Mouse (Mus musculus) 416B (cell line): ENCODE results near the gene Spcs2.

Source experiments
- DNase-seq: peaks from one replicate; pipeline ENCODE4 v3.0.0; 2011; ENCODE audit warnings: low read depth

Spcs2 gene

DNA sequence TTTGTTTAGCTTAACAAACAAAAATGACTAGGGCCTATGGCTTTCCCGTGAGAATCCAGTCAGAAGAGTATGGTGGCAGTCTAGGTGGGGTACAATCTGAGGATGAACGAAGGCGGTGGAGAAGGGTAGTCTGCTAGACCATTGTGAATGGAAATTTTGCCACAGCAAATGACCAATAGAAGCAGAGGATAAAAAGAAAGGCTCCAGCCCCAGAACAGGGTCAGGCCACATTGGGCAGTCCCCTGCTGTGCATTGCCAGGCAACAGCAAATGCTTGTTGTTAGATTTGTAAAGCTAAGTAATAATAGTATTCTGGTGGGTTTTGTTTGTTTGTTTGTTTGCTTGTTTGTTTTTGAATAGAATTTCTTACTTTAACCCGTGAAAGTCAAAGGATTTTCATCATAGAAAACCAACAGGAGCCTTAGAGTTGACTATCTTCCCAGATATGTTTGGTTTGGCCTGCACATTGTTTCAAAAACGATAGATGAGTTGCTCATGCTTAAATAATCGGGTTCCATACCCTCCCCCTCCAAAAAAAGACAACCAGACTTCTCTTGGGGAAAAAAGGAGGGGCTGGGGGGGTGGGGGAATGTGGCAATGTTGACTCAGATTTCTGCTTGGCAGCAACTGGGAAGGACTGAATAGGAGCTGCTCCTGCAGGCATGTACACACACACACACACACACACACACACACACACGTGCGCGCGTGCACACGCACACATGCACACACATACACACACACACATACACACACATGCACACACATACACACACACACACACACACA is 1.2 kb upstream of the Spcs2 start:
- DNase-seq, result peak; percentile 35

DNA sequence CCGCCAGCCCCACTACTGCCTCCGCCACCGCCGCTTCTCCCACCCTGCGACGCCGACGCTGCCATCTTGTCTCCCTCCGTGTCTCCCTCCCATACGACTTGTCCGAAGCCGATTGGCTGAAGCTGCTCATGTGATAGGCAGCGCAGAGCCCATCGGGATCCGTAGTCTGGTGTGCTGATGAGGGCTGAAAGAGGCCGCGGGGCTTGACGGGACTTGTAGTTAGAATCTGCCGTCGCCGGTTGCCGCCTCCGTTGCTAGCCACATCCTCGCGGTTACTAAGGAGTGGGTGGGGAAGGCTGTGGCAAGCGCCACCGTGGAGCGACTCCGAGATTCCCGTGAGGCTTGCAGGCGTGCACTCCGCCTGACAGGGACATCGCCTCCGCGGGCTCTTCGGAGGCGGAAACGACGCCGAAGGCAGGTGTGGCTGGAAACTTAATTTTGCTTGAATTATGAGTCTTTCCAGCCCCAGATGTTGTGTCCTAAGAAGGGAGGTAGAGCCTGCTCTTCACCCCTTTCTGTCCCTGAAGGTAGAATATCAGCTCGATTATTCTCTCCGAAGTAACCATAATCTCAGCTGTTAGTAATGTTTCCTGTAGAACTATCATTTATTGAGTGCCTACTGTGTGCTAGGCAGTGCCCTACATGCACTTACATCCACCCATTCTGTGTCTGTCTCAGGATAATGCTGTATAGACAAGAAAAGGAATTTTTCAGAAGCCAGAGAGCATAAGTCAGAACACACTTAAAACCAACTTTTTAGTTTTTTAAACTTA is 4.3 kb downstream of the Spcs2 start, which contains the start of gene Xrra1:
TSS of gene Xrra1 (plus strand) at position 304 of the 773 bp plus-strand sequence.
- peak; percentile 99 for DNase-seq

DNA sequence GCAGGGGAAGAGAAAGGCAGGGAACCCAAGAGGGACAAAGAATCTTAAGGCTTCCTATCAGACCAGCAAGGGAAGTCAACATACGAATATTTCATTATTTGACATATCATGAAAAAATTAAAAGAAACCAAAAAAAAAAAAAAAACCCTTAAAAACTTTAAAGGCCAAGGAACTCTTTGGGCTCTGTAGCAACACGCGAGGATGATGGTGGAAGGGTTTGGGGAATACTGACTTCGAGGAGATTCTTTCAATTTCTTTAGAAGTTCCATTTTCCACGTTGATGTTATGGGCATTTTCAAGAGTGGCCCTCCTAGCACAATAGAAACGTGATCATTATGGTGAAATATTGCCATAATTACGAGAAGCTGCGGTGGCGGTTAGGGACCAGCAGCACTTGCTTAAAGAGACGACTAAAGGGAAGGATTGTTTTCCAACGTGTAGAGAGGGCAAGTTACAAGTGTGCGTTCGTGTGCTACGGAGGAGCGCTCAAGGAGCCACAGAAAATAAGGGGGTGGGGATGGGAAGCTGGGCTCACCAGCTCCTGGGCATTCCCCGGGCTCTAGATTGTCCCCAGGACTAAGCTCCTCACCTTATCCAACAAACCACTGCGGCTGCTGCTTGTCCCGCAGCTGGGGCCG is 5.0 kb downstream of the Spcs2 start:
- DNase-seq, result no peak

DNA sequence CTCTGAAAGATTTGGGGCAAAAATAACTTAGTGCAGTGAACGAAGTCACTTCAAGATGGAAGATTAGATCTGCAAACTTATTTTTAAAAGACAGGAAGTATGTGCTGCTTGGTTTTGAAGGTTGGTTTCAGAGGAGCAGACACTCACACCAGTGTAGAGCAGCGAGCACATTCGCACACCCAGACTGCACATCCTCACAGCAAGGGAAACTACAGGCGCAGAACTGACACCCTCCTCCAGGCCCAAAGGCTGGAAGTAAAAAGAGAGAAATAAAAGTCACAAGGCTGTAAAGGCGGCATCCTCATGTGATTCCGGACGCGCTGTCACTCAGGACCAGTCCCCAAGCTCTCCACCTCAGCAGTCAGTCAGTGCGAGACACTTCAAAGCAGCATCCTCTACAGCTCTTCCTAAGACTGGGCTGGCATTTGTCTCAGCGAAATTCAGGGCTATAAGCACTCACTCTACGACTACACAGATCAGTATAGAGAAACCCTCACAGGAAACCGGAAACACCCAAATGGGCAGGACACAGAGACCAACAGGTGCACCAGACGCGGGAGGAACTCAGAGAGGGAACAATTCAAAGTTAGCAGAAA is 6.9 kb downstream of the Spcs2 start:
- peak; percentile 21 for DNase-seq

DNA sequence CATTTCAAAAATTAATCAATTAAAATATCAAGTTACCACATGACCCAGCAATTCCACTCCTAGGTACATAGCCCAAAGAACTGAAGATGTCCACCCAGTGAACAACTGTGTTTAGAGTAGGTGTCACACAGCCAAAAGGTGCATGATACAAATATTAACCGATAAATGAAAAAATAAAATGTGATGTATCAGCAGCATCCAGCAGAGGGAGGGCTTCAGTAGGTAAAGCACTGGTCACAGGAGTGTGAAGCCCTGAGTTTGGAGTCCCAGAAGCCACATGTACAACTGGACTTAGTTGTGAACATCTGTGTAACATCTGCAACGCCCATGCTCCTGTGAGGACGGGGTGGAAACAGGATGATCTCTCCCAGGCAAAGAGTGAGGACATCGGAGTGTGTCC is 9.0 kb downstream of the Spcs2 start:
- peak; percentile 20 for DNase-seq

DNA sequence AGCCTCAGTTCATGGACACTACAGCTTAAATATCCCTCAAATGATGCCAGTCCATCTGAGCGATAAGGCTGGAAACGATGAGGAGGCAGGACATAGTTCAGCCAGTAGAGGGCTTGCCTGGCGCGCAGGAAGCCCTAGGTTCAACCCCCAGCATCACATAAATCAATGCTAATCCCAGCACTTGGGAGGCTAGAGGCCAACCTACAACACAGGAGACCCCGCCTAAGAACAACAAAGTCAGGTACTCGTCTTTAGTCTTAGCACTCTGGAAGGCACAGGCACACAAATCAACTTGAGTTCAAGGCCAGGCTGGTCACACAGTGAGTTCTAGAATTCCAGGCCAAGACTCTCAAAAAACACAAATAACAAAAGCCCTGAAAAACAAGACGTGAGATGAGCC is 9.9 kb downstream of the Spcs2 start:
- DNase-seq, result no peak

DNA sequence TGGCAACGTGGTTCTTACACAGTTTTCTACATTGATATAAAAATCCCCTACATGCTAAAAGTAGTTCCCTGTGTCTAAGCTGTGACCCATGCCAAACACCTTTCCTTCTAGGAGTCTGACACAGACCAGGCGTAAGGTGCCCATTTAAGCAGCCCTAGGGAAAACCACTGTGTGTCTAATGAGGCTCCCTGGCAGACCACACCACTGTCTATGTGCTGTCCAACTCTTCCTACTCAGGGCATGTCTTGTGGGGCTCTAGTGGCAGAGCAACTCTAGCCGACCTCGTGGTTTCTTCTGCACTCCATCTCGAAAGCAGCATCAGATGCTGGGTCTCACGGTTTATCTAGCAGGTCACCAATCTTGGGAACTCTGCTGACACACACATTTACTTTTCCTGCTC is 11.6 kb downstream of the Spcs2 start:
- peak; percentile 14 for DNase-seq

DNA sequence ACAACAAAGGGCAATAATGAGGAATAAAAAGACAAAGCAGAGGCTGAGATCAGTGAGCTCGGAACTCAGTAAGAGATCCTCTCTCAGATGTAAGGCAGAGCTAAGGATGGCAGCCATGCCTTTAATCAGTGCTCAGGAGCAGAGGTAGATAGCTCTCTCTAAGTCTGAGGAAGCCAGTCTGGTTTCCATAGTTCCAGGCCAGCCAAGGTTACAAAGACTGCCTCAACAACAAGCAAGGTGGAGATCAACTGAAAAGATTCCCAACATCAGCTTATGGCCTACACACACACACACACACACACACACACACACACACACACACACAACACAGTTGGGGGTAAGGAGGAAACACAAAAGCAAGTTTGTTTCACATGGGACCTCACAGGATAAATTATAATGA is 12.1 kb downstream of the Spcs2 start:
- no peak for DNase-seq

DNA sequence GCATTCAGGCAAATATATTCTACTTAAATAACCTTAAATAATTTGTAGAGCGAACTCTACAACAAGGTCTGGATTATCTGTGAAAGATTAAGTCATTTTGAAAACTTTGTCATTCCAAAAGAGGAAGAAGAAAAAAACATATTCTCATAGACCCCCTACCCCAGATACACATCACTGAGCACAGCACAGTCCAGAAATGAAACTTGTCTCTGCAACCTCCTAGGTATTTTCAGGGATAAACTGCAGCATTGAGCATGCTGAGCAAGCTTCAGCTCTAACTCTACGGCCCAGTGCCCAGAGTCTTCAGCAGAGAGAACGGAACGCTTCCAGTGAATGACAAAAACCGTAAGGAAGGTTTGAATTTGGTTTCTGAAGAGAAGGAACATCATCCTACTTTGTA is 12.7 kb downstream of the Spcs2 start:
- DNase-seq, result no peak

DNA sequence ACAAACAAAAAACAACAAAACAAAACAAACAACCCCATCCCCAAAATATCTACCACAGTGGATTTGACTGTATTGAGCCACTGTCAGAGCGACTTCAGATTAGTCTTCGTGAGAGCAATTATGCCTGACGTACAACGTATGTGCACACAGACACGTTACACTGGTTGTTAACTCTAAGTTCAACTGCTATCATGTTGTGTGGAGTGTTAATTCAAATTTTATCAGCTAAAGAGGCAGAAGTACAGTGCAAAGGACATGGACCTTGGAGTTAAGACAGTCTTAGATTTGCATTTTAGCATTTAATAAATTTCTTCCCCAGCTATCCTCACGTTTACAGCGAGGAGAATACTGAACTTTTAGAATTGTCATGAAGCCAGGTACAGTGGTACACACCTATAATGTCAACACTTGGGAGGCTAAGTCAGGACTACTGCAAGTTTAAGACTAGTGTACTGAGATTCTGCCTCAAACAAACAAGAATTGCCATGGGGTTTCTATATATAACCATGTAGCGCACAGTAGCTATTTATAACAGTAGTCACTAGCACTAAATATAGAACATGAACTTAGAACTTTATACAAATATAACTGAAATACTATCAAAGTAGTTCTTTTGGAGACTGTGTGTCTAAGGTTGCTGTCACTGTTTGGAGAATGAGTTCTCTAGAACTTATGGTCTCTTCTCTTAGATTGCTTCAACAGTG is 17.6 kb downstream of the Spcs2 start:
- DNase-seq, result no peak

DNA sequence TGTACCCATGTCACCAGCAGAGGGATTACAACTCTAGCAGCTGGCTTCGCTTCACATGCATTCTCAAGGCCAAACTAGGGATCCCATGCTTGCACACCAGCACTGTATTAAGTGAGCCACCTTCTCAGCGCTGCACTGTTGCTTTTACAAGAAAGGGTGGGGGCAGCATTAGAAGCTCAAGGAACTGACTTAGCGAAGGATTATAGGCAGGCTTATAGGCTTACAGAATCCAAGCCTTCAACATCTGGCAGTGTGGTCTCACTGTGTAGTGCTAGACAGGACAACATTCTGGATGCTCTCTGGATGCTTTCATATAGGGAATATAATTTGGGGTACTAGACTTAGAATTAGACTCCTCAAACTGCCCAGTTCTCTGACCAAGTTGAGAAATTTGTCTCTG is 25.0 kb downstream of the Spcs2 start:
- DNase-seq, result no peak

DNA sequence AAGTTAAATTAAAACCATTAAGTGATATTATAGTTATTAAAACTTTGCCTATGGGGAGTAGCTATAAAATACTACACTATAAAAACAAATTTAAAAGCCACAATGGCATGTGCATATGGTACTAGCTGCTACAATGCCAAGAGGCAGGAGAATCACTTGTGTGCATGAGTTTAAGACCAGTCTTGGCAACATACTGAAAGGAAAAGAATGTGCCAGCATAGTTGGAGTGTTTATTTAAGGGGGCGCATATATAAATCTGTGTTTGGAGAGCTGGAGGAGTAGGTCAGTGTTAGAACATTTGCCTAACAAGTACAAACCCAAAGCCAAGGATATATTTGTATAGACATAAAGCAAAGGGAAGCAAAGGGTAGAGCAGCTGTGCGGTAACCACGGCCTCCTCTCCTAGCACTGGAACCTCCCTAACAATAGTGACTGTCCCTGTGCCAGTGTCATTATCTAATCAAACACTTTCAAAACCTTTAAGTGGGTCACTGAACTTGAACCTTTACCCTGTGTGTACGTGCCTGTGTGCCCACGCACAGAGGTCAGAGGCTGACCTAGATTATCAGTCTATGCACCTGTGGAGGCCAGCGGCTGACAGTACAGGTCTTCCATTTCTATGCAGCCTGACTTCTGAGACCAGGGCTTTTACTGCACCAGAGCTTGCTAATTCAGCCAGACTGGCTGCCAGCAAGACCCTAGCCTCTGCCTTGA is 25.7 kb downstream of the Spcs2 start:
- no peak for DNase-seq

DNA sequence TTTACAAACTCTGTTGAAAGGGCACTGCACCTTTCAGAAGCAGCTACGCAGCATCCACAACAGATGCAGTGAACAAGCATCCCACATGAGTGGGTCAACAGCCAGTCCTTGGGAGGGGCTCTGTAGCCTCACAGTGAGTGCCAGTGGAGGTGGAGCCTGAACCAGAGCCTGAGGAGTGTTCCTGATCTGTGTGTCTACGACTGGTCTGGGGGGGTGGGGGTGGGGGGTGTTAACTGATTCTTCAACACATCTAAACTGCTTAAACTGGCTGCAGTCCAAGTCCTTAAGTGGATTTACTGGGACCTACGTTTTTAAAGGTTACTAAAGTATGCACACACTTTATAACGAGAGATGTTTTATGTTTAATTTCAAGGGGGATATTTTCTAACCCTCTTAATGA is 26.5 kb downstream of the Spcs2 start:
- no peak for DNase-seq

DNA sequence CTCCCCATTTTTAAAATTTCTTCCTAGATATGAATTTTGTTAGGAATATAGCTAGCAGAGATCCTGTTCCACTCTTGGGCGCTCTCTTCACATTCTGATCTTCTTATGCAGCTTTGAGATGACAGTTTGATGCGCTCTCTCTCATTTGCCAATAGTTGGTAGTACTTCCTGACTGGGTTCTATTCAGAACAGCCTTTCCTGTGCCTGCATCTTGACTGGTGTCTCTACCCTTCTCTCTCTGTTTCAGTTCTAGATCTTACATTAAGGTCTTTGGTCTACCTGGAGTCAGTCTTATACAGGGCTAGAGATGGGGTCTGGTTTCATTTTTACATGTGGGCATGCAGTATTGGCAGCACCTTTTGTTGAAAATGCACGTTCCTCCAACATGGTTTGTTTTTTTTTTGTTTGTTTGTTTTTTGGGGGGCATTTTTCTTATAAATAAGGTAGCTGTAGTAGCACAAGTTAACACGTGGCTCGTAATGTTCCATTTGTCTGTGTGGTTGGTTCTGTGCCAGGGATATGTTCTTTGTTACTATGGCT is 28.9 kb downstream of the Spcs2 start:
- no peak for DNase-seq

DNA sequence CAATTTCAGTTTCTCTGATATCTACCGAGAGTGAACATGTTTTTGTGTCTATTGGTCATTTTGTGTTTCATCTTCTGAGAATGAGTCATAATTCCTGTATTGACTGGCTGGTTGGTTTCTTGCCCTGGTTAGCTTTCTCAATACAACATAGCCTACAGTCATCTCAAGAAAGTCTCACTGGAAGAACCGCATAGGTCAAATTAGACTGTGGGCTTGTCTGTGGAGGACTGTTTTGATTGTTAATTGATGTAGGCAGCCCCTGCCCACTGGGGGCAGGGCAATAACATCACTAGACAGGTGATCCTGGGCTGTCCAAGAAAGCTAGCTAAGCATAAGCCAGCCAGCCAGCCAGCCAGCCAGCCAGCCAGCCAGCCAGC is 29.4 kb downstream of the Spcs2 start:
- DNase-seq, result peak; percentile 68

DNA sequence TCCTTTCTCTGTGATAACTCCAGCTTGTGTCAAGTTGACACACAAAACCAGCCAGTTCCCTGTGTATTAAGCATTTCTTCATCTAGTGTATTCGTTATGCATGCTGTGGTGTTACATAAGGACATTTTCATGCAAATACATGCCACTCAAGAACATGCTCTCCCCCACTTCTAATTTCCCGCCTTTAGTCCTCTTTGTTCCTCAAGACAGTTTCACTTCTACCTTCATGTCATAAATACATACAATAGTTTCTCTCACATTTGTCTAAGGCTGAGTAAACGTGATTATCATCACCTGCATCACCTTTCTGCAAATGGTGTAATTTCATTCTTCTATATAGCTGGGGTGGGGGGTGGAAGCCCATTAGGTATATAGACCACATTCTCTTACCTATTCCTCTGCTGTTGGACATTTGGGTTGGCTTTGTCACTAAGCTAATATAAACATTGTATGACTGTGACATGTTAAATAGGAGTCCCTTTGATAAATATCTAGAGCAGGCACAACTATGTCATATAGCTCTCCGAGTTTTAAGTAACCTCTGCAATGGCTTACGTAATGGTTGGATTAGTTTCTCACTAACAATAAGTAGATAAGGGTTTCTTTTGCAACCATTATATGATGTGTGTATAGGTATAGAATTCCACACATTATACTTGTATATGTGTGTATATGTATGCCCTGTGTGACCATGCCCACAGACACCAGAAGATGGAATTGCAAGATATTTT is 30.0 kb downstream of the Spcs2 start:
- DNase-seq, result peak; percentile 53

DNA sequence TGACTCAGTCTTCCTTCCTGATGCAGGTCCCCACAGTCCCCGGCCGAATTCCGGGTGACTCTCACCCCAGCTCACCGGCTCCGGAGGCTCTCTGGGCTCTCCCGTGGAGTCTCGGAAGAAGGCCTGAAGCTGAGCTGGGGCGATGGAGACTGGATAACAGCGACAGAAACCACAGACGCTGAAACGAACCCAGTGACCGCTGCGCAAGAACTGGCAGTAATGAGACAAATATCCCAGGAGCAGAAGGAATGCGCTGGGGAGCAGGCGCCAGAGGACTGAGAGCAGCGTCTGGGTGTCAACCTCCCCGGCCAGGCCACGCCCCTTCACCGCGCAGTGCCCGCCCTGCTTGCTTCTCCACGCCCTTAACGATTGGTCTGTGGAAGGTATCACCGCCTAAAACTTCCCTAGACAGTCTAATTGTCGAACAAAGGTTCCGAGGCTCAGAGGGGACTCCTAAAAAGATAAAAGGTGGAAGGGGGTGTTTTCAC is 35.1 kb downstream of the Spcs2 start, which contains the start of gene Neu3:
TSS of gene Neu3 (minus strand) at position 335 of the 488 bp plus-strand sequence.
- peak; percentile 95 for DNase-seq

DNA sequence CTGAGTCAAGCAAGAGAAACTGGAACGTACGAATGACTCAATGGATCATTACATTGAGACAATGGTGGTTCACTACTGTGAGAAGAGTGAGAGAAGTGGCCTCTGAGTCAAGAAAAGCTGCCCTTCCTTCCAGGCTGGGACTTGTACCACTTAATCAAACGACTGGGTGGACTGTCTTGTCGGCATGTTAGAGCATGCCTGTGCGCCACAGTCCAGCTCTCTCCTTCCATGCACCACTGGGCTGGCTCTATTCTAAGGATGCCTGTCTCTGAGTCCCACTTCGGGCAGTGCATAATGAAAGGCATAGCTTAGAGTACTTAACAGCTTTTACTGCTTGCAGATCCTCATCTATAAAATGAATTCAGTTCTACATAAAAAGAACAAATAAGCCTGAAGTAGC is 37.2 kb downstream of the Spcs2 start:
- DNase-seq, result no peak

DNA sequence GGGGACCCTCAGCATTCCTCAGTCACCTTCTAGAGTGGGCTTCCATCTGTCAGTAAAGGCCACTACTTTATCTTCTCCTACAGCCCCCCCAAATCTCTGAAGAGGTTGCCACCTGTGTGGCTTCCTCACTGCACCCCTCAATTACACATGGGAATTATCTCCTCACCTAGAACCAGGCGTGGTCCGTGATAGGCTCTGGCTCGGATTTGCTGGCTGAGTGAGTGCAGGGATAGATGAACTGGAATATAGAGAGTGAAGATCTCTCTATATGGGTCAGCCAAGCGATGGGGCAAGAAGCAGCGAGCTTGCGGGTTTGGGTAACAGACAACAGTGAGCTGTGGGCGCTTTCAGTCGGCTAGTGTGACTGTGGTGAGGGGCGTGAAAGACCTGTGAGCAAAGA is 37.8 kb downstream of the Spcs2 start:
- no peak for DNase-seq
